In the genomic region with DNA sequence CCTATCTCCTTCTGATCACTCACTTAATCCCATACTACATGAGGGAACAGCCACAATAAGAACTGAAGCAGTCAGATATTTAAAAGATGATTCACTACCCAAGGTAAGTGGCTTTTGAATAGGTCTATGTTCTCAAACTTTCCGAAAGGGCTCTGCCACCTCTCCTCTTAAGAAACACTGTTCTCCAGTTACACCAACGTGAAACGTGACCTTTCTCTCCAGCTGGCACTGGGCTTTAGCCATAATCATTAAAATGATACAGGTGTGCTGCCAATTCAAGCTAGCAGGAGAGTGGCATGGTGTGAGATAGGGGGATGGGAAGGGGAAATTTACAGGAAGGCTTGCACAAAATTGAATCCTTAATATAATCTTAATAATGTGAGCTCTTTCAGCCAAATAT, we compare ENCODE assay signal across 28 mouse cellular contexts.
A peak's percentile ranks its signal among the peaks of the same experiment; 100 is the strongest.
DNase-seq lines count a peak whose midpoint lies in the region; ATAC-seq and TF ChIP-seq lines count a peak whose summit lies in the region.
"Had no signal": no experiment of that assay in that cellular context is flagged by ENCODE, and none has a peak within 500 bp of the region (broad histone marks: within the 10 kb centered on the region; RNA-seq: fewer than 3 reads in every experiment).

No protein-coding gene starts in this region.

- 39% methylated on average over 3 of the region's 3 CpGs for WGBS in liver, adult 2 months
- 13% methylated on average over 3 of the region's 3 CpGs for WGBS in limb, embryonic 13.5 days

- no peak overlapping the region for H3K4me2 ChIP-seq in limb, embryonic 13.5 days (replicated peaks)
- H3K4me2 ChIP-seq: embryonic facial prominence, embryonic 15.5 days; heart, embryonic 11.5 days; hindbrain, embryonic 12.5 days; hindbrain, embryonic 15.5 days; intestine, embryonic 15.5 days had no signal

- H3K9ac ChIP-seq in liver, adult 2 months (ENCODE audit: low read depth, low read length), result no peak overlapping the region
- H3K9ac ChIP-seq in limb, embryonic 13.5 days, result no peak overlapping the region
- H3K9ac ChIP-seq: embryonic facial prominence, embryonic 15.5 days; forebrain, postnatal 0 days; hindbrain, embryonic 12.5 days; hindbrain, embryonic 15.5 days; intestine, embryonic 15.5 days had no signal

- DNase-seq in gastrocnemius, adult 18-20 months (ENCODE audit: low spot score), result peak; percentile 11
- no peak for DNase-seq in gastrocnemius, postnatal 4 days (ENCODE audit: low spot score in 2 of 2)
- peak; percentile 24 for DNase-seq in liver, adult 2 months (ENCODE audit: extremely low read depth, low read depth, low spot score)
- DNase-seq in liver, result no peak
- no peak for DNase-seq in adrenal gland, postnatal 4 days (ENCODE audit: low spot score in 2 of 2)
- DNase-seq in left cerebral cortex, adult 2 months (ENCODE audit: extremely low spot score in 1 of 2, low spot score in 2 of 2), result no peak
- DNase-seq: adrenal gland, postnatal 10 days; adrenal gland, postnatal 36 days; B cell, adult 2 months; cerebellum, adult 11 months; cerebellum, adult 2 months; cerebellum, postnatal 10 days; cerebellum, postnatal 36 days; embryo, embryonic 11 days; forebrain, postnatal 0 days; gastrocnemius, postnatal 10 days; gastrocnemius, postnatal 36 days; heart, adult 2 months had no signal

- no peak overlapping the region for H3K4me3 ChIP-seq in liver, adult 2 months (ENCODE audit: insufficient read depth, low read depth, low read length)
- no peak overlapping the region for H3K4me3 ChIP-seq in limb, embryonic 13.5 days
- no peak overlapping the region for H3K4me3 ChIP-seq in left cerebral cortex, adult 2 months
- H3K4me3 ChIP-seq: embryonic facial prominence, embryonic 15.5 days; heart, adult 2 months; hindbrain, embryonic 12.5 days; hindbrain, embryonic 15.5 days; intestine, embryonic 15.5 days had no signal

- no peaks in the 10 kb centered on the region for H3K4me1 ChIP-seq in liver, adult 2 months (ENCODE audit: control insufficient read depth, insufficient read depth, low read length)
- H3K4me1 ChIP-seq in limb, embryonic 13.5 days, result peaks cover 14% of the 10 kb centered on the region
- H3K4me1 ChIP-seq: hindbrain, embryonic 12.5 days; hindbrain, embryonic 15.5 days; intestine, embryonic 15.5 days had no signal

- no peak for TF ChIP-seq CTCF in liver, adult 2 months (IDR thresholded peaks at IDR 0.05; ENCODE audit: low read depth, low read length)
- no peak for TF ChIP-seq CTCF in left cerebral cortex, adult 2 months (IDR thresholded peaks at IDR 0.05)

- no peaks in the 10 kb centered on the region for H3K79me2 ChIP-seq in liver, adult 2 months (ENCODE audit: control insufficient read depth, insufficient read depth, low read length)

- peak; percentile 61; the same call in 1 of the 2 replicates for ATAC-seq in limb, embryonic 13.5 days (ENCODE audit: low FRiP score, low read depth)
- ATAC-seq: forebrain, embryonic 14.5 days; forebrain, postnatal 0 days; intestine, embryonic 15.5 days; Patski had no signal

- H3K9me3 ChIP-seq in limb, embryonic 13.5 days, result no peaks in the 10 kb centered on the region
- H3K9me3 ChIP-seq: embryonic facial prominence, embryonic 15.5 days; G1E; hindbrain, embryonic 12.5 days; hindbrain, embryonic 15.5 days; intestine, embryonic 15.5 days had no signal

- intact Hi-C loops in left cerebral cortex, adult 2 months (cut with DNase I), result no loop called here

- no peaks in the 10 kb centered on the region for H3K36me3 ChIP-seq in liver, adult 2 months (ENCODE audit: control insufficient read depth, insufficient read depth, low read length)
- no peaks in the 10 kb centered on the region for H3K36me3 ChIP-seq in limb, embryonic 13.5 days
- H3K36me3 ChIP-seq: embryonic facial prominence, embryonic 15.5 days; G1E; hindbrain, embryonic 12.5 days; hindbrain, embryonic 15.5 days; intestine, embryonic 15.5 days had no signal

- H3K27me3 ChIP-seq in liver, adult 2 months (ENCODE audit: control insufficient read depth, insufficient read depth, low read length), result no peaks in the 10 kb centered on the region
- no peaks in the 10 kb centered on the region for H3K27me3 ChIP-seq in limb, embryonic 13.5 days
- H3K27me3 ChIP-seq: CH12.LX; embryonic facial prominence, embryonic 15.5 days; hindbrain, embryonic 12.5 days; hindbrain, embryonic 15.5 days; intestine, embryonic 15.5 days; Patski had no signal

- no peak overlapping the region for H3K27ac ChIP-seq in liver, adult 2 months (replicated peaks; ENCODE audit: insufficient read depth, low read depth, low read length)
- H3K27ac ChIP-seq in limb, embryonic 13.5 days, result no peak overlapping the region; the same call in 1 of the 2 replicates
- no peak overlapping the region for H3K27ac ChIP-seq in left cerebral cortex, adult 2 months
- H3K27ac ChIP-seq: embryonic facial prominence, embryonic 15.5 days; heart, adult 2 months; hindbrain, embryonic 12.5 days; hindbrain, embryonic 15.5 days; intestine, embryonic 15.5 days had no signal

- TF ChIP-seq POLR2A in liver, adult 2 months (IDR thresholded peaks at IDR 0.05; ENCODE audit: extremely low read depth, insufficient read depth, low read length), result no peak

Comparison
In these comparisons a context has a peak if more than half of its experiments do, and no peak if none do; other contexts are left out.
1. DNase-seq: peak in gastrocnemius, adult 18-20 months (single experiment) and liver, adult 2 months (single experiment); none in gastrocnemius, postnatal 4 days (0 of 2), liver (single experiment), adrenal gland, postnatal 4 days (0 of 2) and left cerebral cortex, adult 2 months (0 of 2).